Mouse (Mus musculus) midbrain, embryonic 15.5 days (tissue): Measurements from ENCODE around the gene 1700015F17Rik. TPM values are rescaled to one million over a fixed set of nuclear protein-coding genes. Genes with fewer than 3 reads are reported as not detected.

Source experiments
- ATAC-seq: fragments of 200-750 bp; cut with Nextera tagmentation; replicated peaks from 2 replicates; pipeline ENCODE4 v1.8.0; 2017; ENCODE audit warnings: moderate TSS enrichment
- H3K27ac ChIP-seq: fragments of 300-500 bp; sonication (generic); 2 replicates; pipeline ENCODE4 v1.5.1; 2015; ENCODE audit warnings: mild to moderate bottlenecking, inconsistent platforms
- H3K27me3 ChIP-seq: fragments of 300-500 bp; sonication (generic); replicated peaks from 2 replicates; pipeline ENCODE4 v1.6.1; 2015; ENCODE audit warnings: inconsistent platforms
- H3K36me3 ChIP-seq: fragments of 300-500 bp; sonication (generic); replicated peaks from 2 replicates; pipeline ENCODE4 v1.6.1; 2015; ENCODE audit warnings: inconsistent platforms
- H3K4me1 ChIP-seq: fragments of 300-500 bp; sonication (generic); 2 replicates; pipeline ENCODE4 v1.6.1; 2015; ENCODE audit warnings: inconsistent platforms
- H3K4me2 ChIP-seq: fragments of 300-500 bp; sonication (generic); 2 replicates; pipeline ENCODE4 v1.6.1; 2015; ENCODE audit warnings: inconsistent platforms, mild to moderate bottlenecking, moderate library complexity
- H3K4me3 ChIP-seq: fragments of 300-500 bp; sonication (generic); 2 replicates; pipeline ENCODE4 v1.5.1; 2015; ENCODE audit warnings: mild to moderate bottlenecking, inconsistent platforms
- H3K9ac ChIP-seq: fragments of 300-500 bp; sonication (generic); 2 replicates; pipeline ENCODE4 v1.6.1; 2015; ENCODE audit warnings: mild to moderate bottlenecking, inconsistent platforms
- H3K9me3 ChIP-seq: fragments of 300-500 bp; sonication (generic); 2 replicates; pipeline ENCODE4 v1.6.1; 2016; ENCODE audit warnings: inconsistent platforms
- WGBS: fragments of 180-500 bp; shearing (Covaris S2); methylation state at CpG from one replicate; pipeline ENCODE4 v1.1.7; 2015; ENCODE audit warnings: mixed read lengths; 5-methylcytosine and 5-hydroxymethylcytosine counted together
- polyA plus RNA-seq: library from polyadenylated mRNA; unstranded; fragments of >200 nt; fragmentation: Nextera tagmentation; extraction: Ambion mirVana; gene quantifications from 2 replicates; pipeline ENCODE4 v1.2.1, GENCODE M21; 2015

Gene 1700015F17Rik
- not detected in 2 replicates for polyA plus RNA-seq

DNA sequence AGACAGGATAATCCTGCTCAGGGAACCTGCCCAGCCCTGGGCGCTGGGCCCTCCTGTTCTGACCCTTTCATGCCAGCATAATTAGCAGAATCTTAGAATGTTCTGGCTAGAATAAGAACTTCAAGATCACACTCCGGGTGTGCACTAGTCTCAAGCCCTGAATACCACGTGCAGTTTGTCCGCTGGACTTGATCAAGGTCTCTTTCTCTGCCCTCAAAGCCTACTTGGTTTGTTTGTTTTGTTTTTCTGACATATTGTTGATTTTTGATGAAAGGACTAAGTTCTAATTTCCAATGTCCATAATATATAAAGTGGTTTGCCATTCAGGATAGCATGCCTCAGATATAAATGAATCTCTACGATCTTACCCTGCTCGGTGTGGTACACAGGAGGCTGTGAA, at the start of gene 1700015F17Rik:
1700015F17Rik (minus strand) TSS at position 101 of the 400 bp plus-strand sequence.
- H3K36me3 ChIP-seq, result no peaks in the 10 kb centered on the region
- 89% methylated on average over 6 of the region's 6 CpGs for WGBS
- no peak within 1 kb of the TSS for H3K4me2 ChIP-seq
- no peaks in the 10 kb centered on the region for H3K27me3 ChIP-seq
- no peaks in the 10 kb centered on the region for H3K4me1 ChIP-seq
- no peak within 1 kb of the TSS for H3K9ac ChIP-seq
- H3K9me3 ChIP-seq, result no peaks in the 10 kb centered on the region
- no peak for ATAC-seq
- no peak within 1 kb of the TSS for H3K27ac ChIP-seq
- no peak within 1 kb of the TSS for H3K4me3 ChIP-seq

DNA sequence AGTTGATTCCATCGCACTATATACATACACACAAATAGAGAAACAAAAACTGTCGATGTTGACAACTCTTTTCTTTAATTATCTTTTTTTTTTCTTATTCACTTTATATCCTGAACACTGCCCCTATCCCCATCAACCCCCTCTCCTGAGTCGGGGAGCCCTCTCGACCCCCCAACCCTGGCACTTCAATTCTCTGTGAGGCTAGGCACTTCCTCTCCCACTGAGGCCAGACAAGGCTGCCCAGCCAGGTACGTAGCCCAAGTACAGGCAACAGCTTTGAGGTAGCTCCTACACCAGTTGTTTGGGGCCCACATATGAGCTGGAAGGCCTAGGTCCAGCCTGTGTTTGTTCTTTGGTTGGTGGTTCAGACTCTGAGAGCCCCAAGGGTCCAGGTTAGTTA, 36.5 kb upstream of the 1700015F17Rik start:
- H3K4me2 ChIP-seq, result peak overlapping the region; percentile 66
- WGBS, result 79% methylated on average over 5 of the region's 5 CpGs
- 0 out of 2 replicates have a peak overlapping the region, but pooled peaks have one; percentile 72 for H3K9ac ChIP-seq
- H3K27ac ChIP-seq, result no peak overlapping the region
- no peak for ATAC-seq
- H3K9me3 ChIP-seq, result no peaks in the 10 kb centered on the region
- no peaks in the 10 kb centered on the region for H3K27me3 ChIP-seq
- H3K4me1 ChIP-seq, result peaks cover 4% of the 10 kb centered on the region
- H3K4me3 ChIP-seq, result peak overlapping the region; percentile 81; the same call in 1 of the 2 replicates
- H3K36me3 ChIP-seq, result no peaks in the 10 kb centered on the region

- Histone ChIP-seq H3K4me3 (peak within 1 kb of the TSS; percentile 81), H3K27ac (peak within 1 kb of the TSS; percentile 88), H3K36me3 (no peaks in the 10 kb centered on the region), H3K4me1 (peaks cover 4% of the 10 kb centered on the region), H3K27me3 (no peaks in the 10 kb centered on the region), H3K9ac (peak within 1 kb of the TSS; percentile 72), H3K4me2 (peak within 1 kb of the TSS; percentile 66), H3K9me3 (no peaks in the 10 kb centered on the region)
- peak; percentile 96 for ATAC-seq
- WGBS, result under 1% methylated on average over 76 of the region's 79 CpGs
These were observed 35.5 kb upstream of the 1700015F17Rik start, which contains the start of gene Cldn12 for GRCm38 (mm10) chr5:5514196-5515076. Gene Cldn12, minus strand, starts transcription at chr5:5514958.

- no peak for ATAC-seq
- WGBS, result 81% methylated on average over 3 of the region's 3 CpGs
- peaks cover 13% of the 10 kb centered on the region for H3K4me1 ChIP-seq
- H3K9ac ChIP-seq, result no peak overlapping the region
- no peaks in the 10 kb centered on the region for H3K27me3 ChIP-seq
- H3K36me3 ChIP-seq, result no peaks in the 10 kb centered on the region
- H3K4me3 ChIP-seq, result no peak overlapping the region
- H3K4me2 ChIP-seq, result no peak overlapping the region
- no peaks in the 10 kb centered on the region for H3K9me3 ChIP-seq
- H3K27ac ChIP-seq, result no peak overlapping the region
These were observed 32.5 kb upstream of the 1700015F17Rik start for GRCm38 (mm10) chr5:5511401-5511800.

DNA sequence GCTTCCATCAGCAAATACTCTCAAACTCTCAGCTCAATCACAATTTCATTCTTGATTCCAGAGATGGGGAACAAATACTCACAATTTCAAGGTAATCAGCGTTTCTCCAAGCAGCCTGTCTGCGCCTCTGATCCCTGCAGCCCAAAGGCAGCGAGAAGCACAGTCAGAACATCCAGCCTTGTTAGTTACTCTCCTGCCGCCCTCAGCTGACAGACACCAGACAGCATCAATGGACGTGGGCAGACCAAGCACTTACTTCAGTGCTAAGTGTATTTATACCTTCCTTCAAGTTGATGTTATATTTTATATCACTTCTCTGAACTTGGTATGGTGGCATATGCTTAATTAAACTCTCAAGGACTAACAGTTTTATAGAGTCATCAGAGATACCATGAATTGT, 32.0 kb upstream of the 1700015F17Rik start:
- no peak for ATAC-seq
- no peak overlapping the region for H3K27ac ChIP-seq
- 66% methylated on average over 5 of the region's 5 CpGs for WGBS
- H3K4me1 ChIP-seq, result peaks cover 13% of the 10 kb centered on the region
- no peak overlapping the region for H3K4me2 ChIP-seq
- no peaks in the 10 kb centered on the region for H3K27me3 ChIP-seq
- no peaks in the 10 kb centered on the region for H3K36me3 ChIP-seq
- H3K9me3 ChIP-seq, result no peaks in the 10 kb centered on the region
- no peak overlapping the region for H3K4me3 ChIP-seq
- H3K9ac ChIP-seq, result no peak overlapping the region

DNA sequence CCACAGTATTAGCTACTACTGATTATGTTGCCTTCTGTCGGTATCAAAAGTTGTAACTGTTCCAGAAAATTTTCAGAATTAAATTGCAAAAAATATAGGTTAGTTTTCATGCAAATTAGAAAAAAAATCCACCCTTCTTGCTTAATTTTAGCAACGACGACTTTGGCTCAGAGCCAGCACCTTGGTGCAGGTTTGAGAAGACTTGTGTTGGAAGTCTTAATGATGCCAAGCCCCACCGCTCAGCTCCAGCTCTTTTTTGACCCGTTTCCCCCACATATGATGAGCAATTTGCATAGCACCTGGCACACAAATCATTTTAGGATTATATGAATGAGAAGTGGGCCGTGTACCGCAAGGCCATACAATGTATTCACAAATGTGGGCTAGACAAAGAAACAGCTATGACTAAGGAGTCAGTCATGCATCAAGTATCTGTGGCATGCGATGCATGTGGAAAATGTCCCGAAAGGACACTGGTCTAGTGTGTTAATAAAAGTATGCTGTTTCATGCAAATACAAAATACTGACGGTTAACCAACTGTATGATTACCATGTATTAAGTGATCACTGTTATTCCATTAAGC, 31.5 kb upstream of the 1700015F17Rik start:
- Histone ChIP-seq H3K4me1 (peaks cover 13% of the 10 kb centered on the region), H3K27me3 (no peaks in the 10 kb centered on the region), H3K9me3 (no peaks in the 10 kb centered on the region), H3K27ac (no peak overlapping the region), H3K36me3 (no peaks in the 10 kb centered on the region), H3K4me3 (no peak overlapping the region), H3K9ac (no peak overlapping the region), H3K4me2 (no peak overlapping the region)
- ATAC-seq, result no peak
- WGBS, result 57% methylated on average over 10 of the region's 10 CpGs

DNA sequence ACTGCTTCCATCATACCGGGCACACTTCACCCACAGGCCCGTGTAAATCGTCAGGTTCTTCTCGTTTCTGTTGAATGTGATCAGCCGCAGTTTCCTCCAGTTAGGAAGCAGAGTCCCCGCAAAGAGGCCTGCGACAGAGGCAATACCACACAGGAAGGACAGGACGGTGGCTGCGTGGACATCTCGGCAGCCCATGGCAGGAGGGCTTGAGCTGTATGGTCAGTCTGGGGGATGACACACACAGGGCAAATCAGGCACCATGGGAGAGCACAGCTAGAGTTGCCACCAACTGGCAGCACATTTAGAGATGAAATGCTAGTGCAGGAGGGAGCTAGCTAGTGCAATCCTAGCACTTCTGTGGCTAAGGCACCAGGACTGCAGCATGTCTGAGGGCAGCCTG, 29.3 kb upstream of the 1700015F17Rik start:
- Histone ChIP-seq H3K4me1 (peaks cover 9% of the 10 kb centered on the region; the same call in 1 of the 2 replicates), H3K4me2 (peak overlapping the region; percentile 35), H3K4me3 (no peak overlapping the region), H3K9ac (no peak overlapping the region), H3K27ac (no peak overlapping the region), H3K27me3 (no peaks in the 10 kb centered on the region), H3K9me3 (no peaks in the 10 kb centered on the region), H3K36me3 (no peaks in the 10 kb centered on the region)
- peak; percentile 65 for ATAC-seq
- WGBS, result 77% methylated on average over 10 of the region's 10 CpGs

DNA sequence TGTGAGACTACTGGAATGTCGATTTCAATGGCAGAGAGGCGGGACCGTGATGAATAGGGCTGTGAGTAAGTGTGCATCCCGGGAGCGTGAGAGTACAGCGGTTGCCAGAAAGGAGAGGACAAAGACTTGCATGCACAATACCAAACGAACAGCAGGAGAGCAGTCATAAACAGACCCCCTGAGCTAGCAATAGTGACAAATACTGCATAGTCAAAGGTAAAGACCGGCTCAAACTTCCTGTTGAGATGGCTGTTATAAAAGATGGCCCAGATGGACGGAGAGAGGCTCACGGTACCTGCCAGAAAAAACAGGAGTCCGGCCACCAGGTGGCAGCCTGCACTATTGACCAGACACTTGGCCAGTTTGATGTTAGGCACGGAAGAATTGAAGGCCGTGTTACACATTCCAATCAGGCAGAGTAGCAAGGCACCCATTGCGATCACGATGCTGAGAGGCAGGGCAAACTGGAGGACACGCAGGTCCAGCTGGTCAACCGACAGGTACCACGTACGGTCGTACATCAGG, 28.8 kb upstream of the 1700015F17Rik start:
- ATAC-seq, result peak; percentile 85
- H3K27ac ChIP-seq, result no peak overlapping the region

DNA sequence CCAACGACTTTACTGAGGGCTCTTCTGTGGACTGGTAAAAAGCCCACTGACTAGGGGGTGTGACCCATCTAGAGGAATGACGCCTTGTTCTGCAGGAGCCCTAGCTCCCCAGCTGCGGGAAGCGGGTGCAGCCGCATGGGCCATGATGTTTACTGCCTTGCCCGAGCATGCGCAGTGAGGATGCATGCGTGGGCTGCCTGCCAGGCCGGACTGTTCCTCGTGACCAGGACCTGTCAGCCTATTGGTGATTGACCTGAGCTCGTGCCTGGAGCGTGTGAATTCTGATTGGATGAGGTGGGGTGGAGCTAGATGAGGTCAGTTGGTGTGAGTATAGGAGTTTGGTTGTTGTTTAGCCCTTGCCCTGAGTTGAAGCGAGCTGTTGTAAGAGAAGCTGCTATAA, 25.5 kb upstream of the 1700015F17Rik start:
- Histone ChIP-seq H3K4me3 (no peak overlapping the region), H3K4me2 (no peak overlapping the region), H3K4me1 (peaks cover 9% of the 10 kb centered on the region; the same call in 1 of the 2 replicates), H3K36me3 (no peaks in the 10 kb centered on the region), H3K27me3 (no peaks in the 10 kb centered on the region), H3K9me3 (no peaks in the 10 kb centered on the region), H3K9ac (no peak overlapping the region), H3K27ac (no peak overlapping the region)
- 89% methylated on average over 13 of the region's 13 CpGs for WGBS
- no peak for ATAC-seq

More for the DNA sequence above, 28.8 kb upstream of the 1700015F17Rik start:
- Histone ChIP-seq H3K9ac (no peak overlapping the region), H3K27me3 (no peaks in the 10 kb centered on the region), H3K9me3 (no peaks in the 10 kb centered on the region), H3K4me1 (peaks cover 9% of the 10 kb centered on the region; the same call in 1 of the 2 replicates), H3K4me3 (no peak overlapping the region), H3K36me3 (no peaks in the 10 kb centered on the region), H3K4me2 (peak overlapping the region; percentile 35)
- WGBS, result 28% methylated on average over 20 of the region's 20 CpGs

GRCm38 (mm10) chr5:5503381-5503780, 24.4 kb upstream of the 1700015F17Rik start:
- Histone ChIP-seq H3K27me3 (no peaks in the 10 kb centered on the region), H3K36me3 (no peaks in the 10 kb centered on the region), H3K4me1 (peaks cover 9% of the 10 kb centered on the region; the same call in 1 of the 2 replicates), H3K4me2 (no peak overlapping the region), H3K4me3 (no peak overlapping the region), H3K9ac (no peak overlapping the region), H3K27ac (no peak overlapping the region), H3K9me3 (no peaks in the 10 kb centered on the region)
- 81% methylated on average over 4 of the region's 4 CpGs for WGBS
- no peak for ATAC-seq

GRCm38 (mm10) chr5:5501583-5501982, 22.6 kb upstream of the 1700015F17Rik start:
- H3K27me3 ChIP-seq, result no peaks in the 10 kb centered on the region
- H3K9me3 ChIP-seq, result no peaks in the 10 kb centered on the region
- no peak overlapping the region for H3K9ac ChIP-seq
- H3K27ac ChIP-seq, result no peak overlapping the region
- no peak overlapping the region for H3K4me2 ChIP-seq
- H3K36me3 ChIP-seq, result no peaks in the 10 kb centered on the region
- 87% methylated on average over 2 of the region's 2 CpGs for WGBS
- no peak overlapping the region for H3K4me3 ChIP-seq
- H3K4me1 ChIP-seq, result no peaks in the 10 kb centered on the region
- no peak for ATAC-seq

GRCm38 (mm10) chr5:5496393-5496792, 17.4 kb upstream of the 1700015F17Rik start:
- H3K4me2 ChIP-seq, result no peak overlapping the region
- H3K27ac ChIP-seq, result no peak overlapping the region
- peaks cover 3% of the 10 kb centered on the region; the same call in 1 of the 2 replicates for H3K27me3 ChIP-seq
- WGBS, result 32% methylated on average over 3 of the region's 3 CpGs
- H3K4me1 ChIP-seq, result no peaks in the 10 kb centered on the region
- ATAC-seq, result no peak
- H3K9ac ChIP-seq, result no peak overlapping the region
- no peak overlapping the region for H3K4me3 ChIP-seq
- H3K36me3 ChIP-seq, result no peaks in the 10 kb centered on the region
- no peaks in the 10 kb centered on the region for H3K9me3 ChIP-seq
